Comparison of ENCODE assay signal across 8 mouse cellular contexts in genomic region chr19:57274286-57274685, GRCm38 (mm10). TPM values are rescaled to one million over a fixed set of nuclear protein-coding genes. Genes with fewer than 3 reads are reported as not detected.
DNase-seq lines count a peak whose midpoint lies in the region; ATAC-seq and TF ChIP-seq lines count a peak whose summit lies in the region.

No protein-coding gene starts in this region.

- intact Hi-C loops in gastrocnemius, adult 2 months (cut with DNase I), result no loop called here
- intact Hi-C loops in gastrocnemius, postnatal 14 days (cut with DNase I; ENCODE audit: low total_unique reads), result no loop called here

- H3K9ac ChIP-seq in midbrain, embryonic 13.5 days (replicated peaks), result no peak overlapping the region
- H3K9ac ChIP-seq in intestine, postnatal 0 days (ENCODE audit: low read depth, low read length), result no peak overlapping the region
- H3K9ac ChIP-seq in stomach, embryonic 14.5 days (replicated peaks; ENCODE audit: low read depth, low read length), result no peak overlapping the region

- H3K27me3 ChIP-seq in midbrain, embryonic 13.5 days, result peaks cover 4% of the 10 kb centered on the region
- H3K27me3 ChIP-seq in midbrain, embryonic 10.5 days (ENCODE audit: low read depth, poor library complexity, severe bottlenecking), result peaks cover 33% of the 10 kb centered on the region
- H3K27me3 ChIP-seq in intestine, postnatal 0 days (replicated peaks; ENCODE audit: control insufficient read depth, insufficient read depth, low read length), result no peaks in the 10 kb centered on the region
- H3K27me3 ChIP-seq in stomach, embryonic 14.5 days (ENCODE audit: control insufficient read depth, insufficient read depth, low read length), result no peaks in the 10 kb centered on the region

- H3K36me3 ChIP-seq in midbrain, embryonic 13.5 days, result no peaks in the 10 kb centered on the region
- H3K36me3 ChIP-seq in midbrain, embryonic 10.5 days, result no peaks in the 10 kb centered on the region
- H3K36me3 ChIP-seq in intestine, postnatal 0 days (ENCODE audit: control insufficient read depth, insufficient read depth), result no peaks in the 10 kb centered on the region
- H3K36me3 ChIP-seq in stomach, embryonic 14.5 days (ENCODE audit: control insufficient read depth, insufficient read depth, low read length), result no peaks in the 10 kb centered on the region

- no peaks in the 10 kb centered on the region for H3K9me3 ChIP-seq in midbrain, embryonic 13.5 days
- no peaks in the 10 kb centered on the region for H3K9me3 ChIP-seq in midbrain, embryonic 10.5 days (replicated peaks)
- no peaks in the 10 kb centered on the region for H3K9me3 ChIP-seq in intestine, postnatal 0 days (ENCODE audit: control insufficient read depth)
- no peaks in the 10 kb centered on the region for H3K9me3 ChIP-seq in stomach, embryonic 14.5 days (ENCODE audit: control insufficient read depth, low read depth, low read length)

- no peak for ATAC-seq in midbrain, embryonic 13.5 days
- no peak for ATAC-seq in intestine, postnatal 0 days
- no peak for ATAC-seq in stomach, embryonic 14.5 days (ENCODE audit: insufficient number of reproducible peaks, insufficient read depth, low FRiP score, low read depth)

- peak overlapping the region; percentile 22; the same call in 1 of the 2 replicates for H3K4me2 ChIP-seq in midbrain, embryonic 13.5 days (replicated peaks)
- H3K4me2 ChIP-seq in intestine, postnatal 0 days (replicated peaks; ENCODE audit: low read depth), result peak overlapping the region; percentile 63
- peak overlapping the region; percentile 40 for H3K4me2 ChIP-seq in stomach, embryonic 14.5 days (replicated peaks; ENCODE audit: low read depth, low read length)

- no peak for DNase-seq in gastrocnemius, adult 2 months
- no peak for DNase-seq in gastrocnemius, postnatal 14 days
- no peak for DNase-seq in midbrain, embryonic 10.5 days (ENCODE audit: low spot score)
- no peak for DNase-seq in urinary bladder, postnatal 10 days (ENCODE audit: low spot score)
- no peak for DNase-seq in embryo, embryonic 10 days (ENCODE audit: low spot score)

- peak overlapping the region; percentile 82 for H3K27ac ChIP-seq in gastrocnemius, adult 2 months
- H3K27ac ChIP-seq in midbrain, embryonic 13.5 days, result no peak overlapping the region
- H3K27ac ChIP-seq in midbrain, embryonic 10.5 days (replicated peaks), result no peak overlapping the region
- no peak overlapping the region for H3K27ac ChIP-seq in intestine, postnatal 0 days (ENCODE audit: low read depth, low read length)
- H3K27ac ChIP-seq in stomach, embryonic 14.5 days (ENCODE audit: low read length), result peak overlapping the region; percentile 16; the same call in 1 of the 2 replicates

- H3K4me1 ChIP-seq in midbrain, embryonic 13.5 days (replicated peaks), result peaks cover 52% of the 10 kb centered on the region
- peaks cover 34% of the 10 kb centered on the region for H3K4me1 ChIP-seq in midbrain, embryonic 10.5 days
- H3K4me1 ChIP-seq in intestine, postnatal 0 days (replicated peaks; ENCODE audit: control insufficient read depth, insufficient read depth, low read length), result 0 out of 2 replicates have a peak, but pooled peaks cover 10% of the 10 kb centered on the region
- H3K4me1 ChIP-seq in stomach, embryonic 14.5 days (ENCODE audit: control insufficient read depth, insufficient read depth, low read length), result peaks cover 46% of the 10 kb centered on the region

- WGBS in midbrain, embryonic 13.5 days, result 47% methylated on average over 12 of the region's 12 CpGs
- WGBS in midbrain, embryonic 10.5 days, result 52% methylated on average over 12 of the region's 12 CpGs
- 39% methylated on average over 12 of the region's 12 CpGs for WGBS in intestine, postnatal 0 days
- 37% methylated on average over 12 of the region's 12 CpGs for WGBS in stomach, embryonic 14.5 days

- no peak for TF ChIP-seq CTCF in gastrocnemius, adult 2 months (IDR thresholded peaks at IDR 0.05)
- no peak for TF ChIP-seq CTCF in intestine, postnatal 0 days (IDR thresholded peaks at IDR 0.05; ENCODE audit: low read depth)

- peak overlapping the region; percentile 53 for H3K4me3 ChIP-seq in gastrocnemius, adult 2 months
- no peak overlapping the region for H3K4me3 ChIP-seq in midbrain, embryonic 13.5 days (replicated peaks)
- no peak overlapping the region for H3K4me3 ChIP-seq in midbrain, embryonic 10.5 days
- H3K4me3 ChIP-seq in intestine, postnatal 0 days (ENCODE audit: low read depth, low read length), result peak overlapping the region; percentile 26
- H3K4me3 ChIP-seq in stomach, embryonic 14.5 days (ENCODE audit: low read depth, low read length), result no peak overlapping the region

RNA-seq across cellular contexts. Expression of gene Ablim1, which starts 40.4 kb away (rescaled TPM):
- 10 to 100 TPM; 38.5 to 56.1 TPM for total RNA-seq in gastrocnemius, adult 2 months (2021)
- total RNA-seq in gastrocnemius, postnatal 14 days (2021), result 10 to 100 TPM; 50.6 to 57.8 TPM
- polyA plus RNA-seq in midbrain, embryonic 13.5 days (2015; fragmentation: Nextera tagmentation; extraction: Ambion mirVana), result 31.3 and 34.4 TPM in 2 replicates
- 17.8 and 22.2 TPM in 2 replicates for polyA plus RNA-seq in midbrain, embryonic 10.5 days (2016; fragmentation: Nextera tagmentation; extraction: Ambion mirVana)
- polyA plus RNA-seq in intestine, postnatal 0 days (2015; fragmentation: Nextera tagmentation; extraction: Ambion mirVana), result 24.4 and 28.7 TPM in 2 replicates
- polyA plus RNA-seq in stomach, embryonic 14.5 days (2014; fragmentation: Nextera tagmentation; extraction: Ambion mirVana), result 36.9 and 43.7 TPM in 2 replicates

Comparison
In these comparisons a context has a peak if more than half of its experiments do, and no peak if none do; other contexts are left out.
1. H3K27ac ChIP-seq: peak in gastrocnemius, adult 2 months (single experiment) and stomach, embryonic 14.5 days (single experiment); none in midbrain, embryonic 13.5 days (single experiment), midbrain, embryonic 10.5 days (single experiment) and intestine, postnatal 0 days (single experiment).
2. H3K4me3 ChIP-seq: peak in gastrocnemius, adult 2 months (single experiment) and intestine, postnatal 0 days (single experiment); none in midbrain, embryonic 13.5 days (single experiment), midbrain, embryonic 10.5 days (single experiment) and stomach, embryonic 14.5 days (single experiment).
3. Peak in every context shown above with its lines, with median percentiles within 50 percentile points of each other: H3K4me2 ChIP-seq.